Mouse (Mus musculus) midbrain, postnatal 0 days (tissue): Measurements from ENCODE around the gene Hspa4. TPM values are rescaled to one million over a fixed set of nuclear protein-coding genes. Genes with fewer than 3 reads are reported as not detected.
"Not testable (repeated sequence)": the region's sequence is repeated elsewhere in the genome, so short reads cannot be mapped to it uniquely, and the experiment has no call there.

Experiments
- ATAC-seq: fragments of 200-750 bp; cut with Nextera tagmentation; 2 replicates; pipeline ENCODE4 v1.8.0; 2017; ENCODE audit warnings: moderate number of reproducible peaks, mild to moderate bottlenecking, moderate TSS enrichment, moderate library complexity; ENCODE audit not compliant: low FRiP score
- DNase-seq: peaks from one replicate; pipeline ENCODE4 v3.0.0-alpha.2; 2015; ENCODE audit warnings: low spot score
- H3K27ac ChIP-seq: fragments of 300-500 bp; sonication (generic); 2 replicates; pipeline ENCODE4 v1.5.1; 2014; ENCODE audit warnings: low read depth, mild to moderate bottlenecking, low read length, mixed read lengths
- H3K27me3 ChIP-seq: fragments of 300-500 bp; sonication (generic); 2 replicates; pipeline ENCODE4 v1.6.1; 2014; ENCODE audit warnings: low read length, control low read depth, mixed read lengths; ENCODE audit not compliant: insufficient read depth
- H3K36me3 ChIP-seq: fragments of 300-500 bp; sonication (generic); 2 replicates; pipeline ENCODE4 v1.6.1; 2014; ENCODE audit warnings: low read length, control low read depth, mixed read lengths; ENCODE audit not compliant: insufficient read depth
- H3K4me1 ChIP-seq: fragments of 300-500 bp; sonication (generic); 2 replicates; pipeline ENCODE4 v1.6.1; 2014; ENCODE audit warnings: mild to moderate bottlenecking, control low read depth, antibody characterized with exemption, low read length, mixed read lengths; ENCODE audit not compliant: insufficient read depth
- H3K4me2 ChIP-seq: fragments of 300-500 bp; sonication (generic); 2 replicates; pipeline ENCODE4 v1.6.1; 2014; ENCODE audit warnings: low read depth, mild to moderate bottlenecking, low read length, mixed read lengths; ENCODE audit not compliant: poor library complexity, severe bottlenecking
- H3K4me3 ChIP-seq: fragments of 300-500 bp; sonication (generic); 2 replicates; pipeline ENCODE4 v1.5.1; 2014; ENCODE audit warnings: low read depth, mild to moderate bottlenecking, low read length, moderate library complexity
- H3K9ac ChIP-seq: fragments of 300-500 bp; sonication (generic); replicated peaks from 2 replicates; pipeline ENCODE4 v1.6.1; 2014; ENCODE audit warnings: mild to moderate bottlenecking, low read length, moderate library complexity, mixed read lengths; ENCODE audit not compliant: poor library complexity, severe bottlenecking
- H3K9me3 ChIP-seq: fragments of 300-500 bp; sonication (generic); 2 replicates; pipeline ENCODE4 v1.6.1; 2016; ENCODE audit warnings: low read length, control low read depth
- CTCF ChIP-seq: IDR thresholded peaks from 2 replicates; pipeline ENCODE4 v1.5.1; 2016; ENCODE audit warnings: antibody characterized with exemption, mild to moderate bottlenecking
- WGBS: fragments of 180-500 bp; shearing (Covaris S2); extraction: QIAGEN DNeasy Blood & Tissue Kit; methylation state at CpG from one replicate; pipeline ENCODE4 v1.1.7; 2014; 5-methylcytosine and 5-hydroxymethylcytosine counted together
- polyA plus RNA-seq: library from polyadenylated mRNA; unstranded; fragments of >200 nt; fragmentation: Nextera tagmentation; extraction: Ambion mirVana; gene quantifications from 2 replicates; pipeline ENCODE4 v1.2.1, GENCODE M21; 2015
- total RNA-seq: library from RNA; depleted of rRNA; stranded (reverse); fragments of >200 nt; gene quantifications from 2 replicates; pipeline ENCODE4 v1.2.3, GENCODE M21; 2014; rRNA removed

Hspa4 gene
- 93.7 and 112 TPM in 2 replicates for total RNA-seq
- 42.8 and 43.3 TPM in 2 replicates for polyA plus RNA-seq

GRCm38 (mm10) chr11:53300330-53301166 is at the start of gene Hspa4:
TSS of gene Hspa4 (minus strand) at chr11:53300457.
- Histone ChIP-seq H3K9ac (peak within 1 kb of the TSS; percentile 97), H3K4me3 (peak within 1 kb of the TSS; percentile 94), H3K27me3 (no peaks in the 10 kb centered on the region), H3K4me1 (peaks cover 17% of the 10 kb centered on the region), H3K27ac (peak within 1 kb of the TSS; percentile 90), H3K4me2 (peak within 1 kb of the TSS; percentile 70), H3K9me3 (no peaks in the 10 kb centered on the region), H3K36me3 (no peaks in the 10 kb centered on the region)
- DNase-seq (peak; percentile 99), ATAC-seq (peak; percentile 98)
- WGBS = under 1% methylated on average over 58 of the region's 58 CpGs
- peak; percentile 39 for TF ChIP-seq CTCF

GRCm38 (mm10) chr11:53345738-53346137 is 45.5 kb upstream of the Hspa4 start:
- no peak for TF ChIP-seq CTCF
- no peaks in the 10 kb centered on the region for H3K36me3 ChIP-seq
- DNase-seq = no peak
- 72% methylated on average over 2 of the region's 2 CpGs for WGBS
- no peaks in the 10 kb centered on the region for H3K27me3 ChIP-seq
- ATAC-seq = no peak
- H3K9me3 ChIP-seq = no peaks in the 10 kb centered on the region
- H3K4me3 ChIP-seq = no peak overlapping the region
- H3K4me2 ChIP-seq = no peak overlapping the region
- no peaks in the 10 kb centered on the region for H3K4me1 ChIP-seq
- no peak overlapping the region for H3K27ac ChIP-seq
- H3K9ac ChIP-seq = no peak overlapping the region

GRCm38 (mm10) chr11:53345328-53345727 is 45.1 kb upstream of the Hspa4 start:
- no peak for TF ChIP-seq CTCF
- no peaks in the 10 kb centered on the region for H3K36me3 ChIP-seq
- H3K4me1 ChIP-seq = no peaks in the 10 kb centered on the region
- no peaks in the 10 kb centered on the region for H3K27me3 ChIP-seq
- WGBS = 49% methylated on average over 5 of the region's 5 CpGs
- no peaks in the 10 kb centered on the region for H3K9me3 ChIP-seq
- no peak for DNase-seq
- H3K4me3 ChIP-seq = no peak overlapping the region
- ATAC-seq = no peak
- no peak overlapping the region for H3K27ac ChIP-seq
- H3K9ac ChIP-seq = no peak overlapping the region
- no peak overlapping the region for H3K4me2 ChIP-seq

- no peak for TF ChIP-seq CTCF
- Histone ChIP-seq H3K9me3 (no peaks in the 10 kb centered on the region), H3K4me3 (no peak overlapping the region), H3K36me3 (no peaks in the 10 kb centered on the region), H3K27me3 (no peaks in the 10 kb centered on the region), H3K4me2 (no peak overlapping the region), H3K9ac (no peak overlapping the region), H3K27ac (no peak overlapping the region), H3K4me1 (no peaks in the 10 kb centered on the region)
- no peak for DNase-seq
- ATAC-seq = no peak
- WGBS = 74% methylated on average over 5 of the region's 5 CpGs
These were observed 42.5 kb upstream of the Hspa4 start for GRCm38 (mm10) chr11:53342711-53343110.

- not testable (repeated sequence) for H3K36me3 ChIP-seq, ATAC-seq, H3K4me1 ChIP-seq, H3K27ac ChIP-seq, H3K4me3 ChIP-seq, H3K9ac ChIP-seq, H3K4me2 ChIP-seq, H3K27me3 ChIP-seq, H3K9me3 ChIP-seq, DNase-seq
- WGBS = 91% methylated on average over 9 of the region's 10 CpGs
These were observed 40.8 kb upstream of the Hspa4 start for GRCm38 (mm10) chr11:53341019-53341418.

- H3K27me3 ChIP-seq = no peaks in the 10 kb centered on the region
- ATAC-seq (no peak), DNase-seq (no peak)
- no peak overlapping the region for H3K9ac ChIP-seq
- H3K4me3 ChIP-seq = no peak overlapping the region
- no peaks in the 10 kb centered on the region for H3K4me1 ChIP-seq
- 62% methylated on average over 8 of the region's 8 CpGs for WGBS
- peaks cover 6% of the 10 kb centered on the region; the same call in 1 of the 2 replicates for H3K36me3 ChIP-seq
- TF ChIP-seq CTCF = no peak
- H3K27ac ChIP-seq = no peak overlapping the region
- H3K4me2 ChIP-seq = no peak overlapping the region
- H3K9me3 ChIP-seq = no peaks in the 10 kb centered on the region
These were observed 37.4 kb upstream of the Hspa4 start for GRCm38 (mm10) chr11:53337684-53338083.
